Mouse (Mus musculus) monocyte, adult 2 months (primary cell): ENCODE measurements around the gene Dlst.
"Not testable (repeated sequence)": the region's sequence is repeated elsewhere in the genome, so short reads cannot be mapped to it uniquely, and the experiment has no call there.

Source experiments
- DNase-seq, 2 experiments: peaks; one replicate each; pipeline ENCODE4 v3.0.0; 2022; ENCODE audit warnings: low spot score in 2 of 2, low read depth in 1 of 2

Dlst gene

DNA sequence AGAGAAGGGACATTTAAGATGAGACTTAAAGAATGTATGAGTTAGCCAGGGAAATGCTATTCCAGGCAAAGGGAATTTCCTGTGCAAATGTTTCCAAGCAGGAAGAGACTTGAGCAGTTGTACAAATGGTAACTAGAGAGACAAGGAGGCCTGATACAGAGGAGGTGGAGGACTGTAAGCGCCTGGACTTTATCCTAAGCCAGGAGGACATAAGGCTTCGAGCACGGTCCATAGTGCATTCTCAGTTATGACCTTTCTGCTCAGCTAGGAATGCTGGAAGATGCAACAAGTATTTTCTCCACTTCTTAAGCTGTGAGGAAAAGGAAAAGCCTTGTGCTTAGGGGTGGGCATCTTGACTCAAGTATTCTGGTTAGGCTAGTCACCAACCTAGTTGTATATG, 2.7 kb downstream of the Dlst start:
- DNase-seq: no peak

DNA sequence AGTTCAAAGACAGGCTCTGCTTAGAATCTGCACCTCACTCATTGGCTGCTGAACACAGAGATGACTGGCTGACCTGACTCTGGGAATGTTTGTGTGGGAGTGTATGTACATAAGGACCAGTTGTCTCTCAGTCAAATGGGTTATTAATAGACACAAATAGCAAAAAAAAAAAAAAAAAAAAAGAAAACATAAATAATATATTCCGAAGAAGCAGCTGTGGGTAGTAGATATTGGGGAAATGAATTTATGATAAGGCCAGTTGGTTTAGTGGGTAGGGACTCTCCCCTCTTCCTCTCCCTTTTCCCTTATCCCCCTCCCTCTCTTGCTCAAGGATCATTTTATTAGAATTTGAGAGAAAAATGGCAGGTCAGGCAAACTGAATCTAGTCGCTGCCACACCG, 3.3 kb downstream of the Dlst start:
- DNase-seq: no peak

DNA sequence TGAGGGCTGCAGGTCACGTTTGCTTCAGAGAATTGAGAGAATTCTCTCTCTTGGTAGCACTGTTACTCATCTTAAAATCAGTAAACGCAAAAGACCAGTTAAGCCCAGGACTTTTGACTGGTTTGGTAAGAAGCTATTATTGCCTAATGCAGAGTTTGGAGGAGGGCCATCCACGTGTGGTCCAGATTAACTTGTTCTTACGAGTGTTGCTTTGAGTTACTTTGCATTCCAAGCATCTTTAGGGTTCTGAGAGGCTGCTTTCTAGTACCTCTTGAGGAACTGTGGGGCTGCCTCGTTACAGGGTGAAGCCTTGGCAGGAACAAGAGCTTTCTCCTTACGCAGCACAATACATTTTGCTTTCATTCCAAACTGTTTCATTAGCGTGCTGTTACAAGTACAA, 5.0 kb downstream of the Dlst start:
- no peak for DNase-seq

GRCm38 (mm10) chr12:85121806-85122459, 11.3 kb downstream of the Dlst start:
- DNase-seq: no peak

DNA sequence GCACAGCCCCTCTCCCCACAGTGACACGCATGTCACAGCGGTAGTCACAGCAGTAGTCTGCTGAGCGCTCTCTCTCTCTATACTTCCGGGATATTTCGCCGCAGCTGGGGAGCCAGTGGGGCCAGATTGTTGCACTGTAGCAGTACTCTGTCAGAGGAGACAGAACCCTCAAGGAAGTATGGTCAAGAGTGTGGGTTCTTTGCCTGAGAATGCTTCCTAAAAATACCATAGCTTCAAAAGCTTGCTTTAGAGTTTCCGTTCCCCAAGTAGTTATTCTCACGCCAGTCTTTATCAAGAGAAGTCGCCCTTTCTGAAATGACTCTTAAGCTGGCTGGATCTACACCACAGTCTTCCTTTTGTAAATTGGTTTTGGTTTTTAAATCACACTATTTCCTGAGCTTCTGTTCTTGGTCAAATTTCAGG, 12.5 kb downstream of the Dlst start:
- DNase-seq: no peak

- DNase-seq: peak in 1 of 2 experiments; percentile 30
These were observed 13.0 kb downstream of the Dlst start for GRCm38 (mm10) chr12:85123645-85124044.

GRCm38 (mm10) chr12:85124751-85125150, 14.1 kb downstream of the Dlst start:
- no peak for DNase-seq

GRCm38 (mm10) chr12:85126986-85127603, 16.5 kb downstream of the Dlst start:
- DNase-seq: no peak

DNA sequence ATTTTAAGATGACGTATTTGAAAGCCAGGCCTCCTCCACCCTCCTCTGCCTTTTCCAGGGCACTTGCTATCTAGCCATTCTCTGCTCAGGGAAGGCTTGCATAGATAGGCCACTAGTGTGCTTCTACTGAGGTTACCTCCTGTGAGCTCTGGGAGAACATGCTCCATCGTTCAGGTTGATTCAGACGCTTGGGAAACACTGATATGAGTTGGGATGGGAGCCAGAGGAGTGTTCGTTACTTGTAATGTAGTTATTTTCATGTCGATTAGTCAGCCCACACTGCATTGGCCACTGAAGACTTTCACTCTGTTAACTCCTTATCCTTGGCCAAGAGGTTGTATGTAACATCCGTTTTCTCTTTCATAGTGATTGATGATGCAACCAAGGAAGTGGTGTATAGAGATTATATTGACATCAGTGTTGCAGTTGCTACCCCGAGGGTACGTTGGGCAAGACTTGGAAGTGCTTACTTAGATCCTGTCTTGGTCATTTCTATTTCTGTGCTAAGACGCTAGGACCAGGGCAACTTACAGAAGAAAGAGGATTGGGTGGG, 18.9 kb downstream of the Dlst start:
- DNase-seq: peak in 1 of 2 experiments; percentile 44

DNA sequence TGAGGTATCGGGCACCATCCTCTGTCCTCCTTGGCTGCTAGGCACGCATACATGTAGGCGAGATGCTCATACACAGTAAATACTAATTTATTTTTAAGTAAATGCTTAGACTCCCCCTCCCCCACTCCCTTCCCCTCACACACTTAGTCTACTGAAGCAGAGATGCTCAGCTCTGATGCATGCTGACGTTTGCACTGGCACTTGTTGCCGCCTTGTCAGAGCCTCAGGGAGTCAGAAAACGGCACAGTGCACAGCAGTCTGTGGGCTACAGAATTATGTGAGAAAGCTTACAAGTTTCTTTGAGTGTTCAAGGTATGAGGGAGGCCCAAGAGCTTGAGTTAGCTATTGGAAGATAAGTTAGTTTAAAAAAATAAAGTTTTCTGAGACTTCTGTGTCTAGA, 20.7 kb downstream of the Dlst start:
- DNase-seq: no peak

DNA sequence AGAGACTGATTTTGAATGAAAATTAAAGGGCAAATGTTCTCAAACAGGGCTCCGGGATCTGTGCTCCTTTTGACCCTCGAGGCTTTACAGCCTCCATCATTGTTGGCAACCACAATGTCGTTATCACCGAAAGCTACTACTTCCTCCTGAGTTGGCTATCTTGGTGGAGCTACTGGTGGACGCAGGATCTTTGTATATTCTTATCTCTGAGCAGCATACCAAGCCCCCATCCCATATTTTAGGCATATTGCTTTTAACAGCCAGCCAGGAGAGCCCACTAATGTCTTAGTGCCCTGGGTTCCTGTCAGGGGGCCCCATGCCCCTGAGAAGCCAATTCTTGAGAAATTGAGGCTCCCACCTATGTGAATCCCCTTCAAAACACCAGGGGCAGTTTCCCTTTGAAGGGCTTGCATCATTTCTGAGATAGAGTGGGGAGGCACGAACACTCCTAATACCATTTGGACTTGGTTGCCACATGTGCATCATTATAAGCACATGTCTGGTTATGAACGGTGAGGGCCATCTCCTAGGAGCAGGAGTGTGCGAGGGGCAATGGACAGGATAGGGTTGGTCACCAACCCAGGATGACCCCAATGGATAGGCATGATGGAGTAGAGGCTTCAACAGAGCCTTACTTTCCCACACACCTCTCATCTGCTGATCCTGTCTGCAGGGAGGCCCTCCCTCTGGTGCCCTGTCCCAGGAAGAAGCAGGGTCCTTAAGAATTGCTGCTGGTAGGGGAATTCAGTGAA, 23.6 kb downstream of the Dlst start:
- DNase-seq: no peak

GRCm38 (mm10) chr12:85135513-85136470, 25.2 kb downstream of the Dlst start:
- no peak for DNase-seq

GRCm38 (mm10) chr12:85136627-85137026, 26.0 kb downstream of the Dlst start:
- DNase-seq: no peak

DNA sequence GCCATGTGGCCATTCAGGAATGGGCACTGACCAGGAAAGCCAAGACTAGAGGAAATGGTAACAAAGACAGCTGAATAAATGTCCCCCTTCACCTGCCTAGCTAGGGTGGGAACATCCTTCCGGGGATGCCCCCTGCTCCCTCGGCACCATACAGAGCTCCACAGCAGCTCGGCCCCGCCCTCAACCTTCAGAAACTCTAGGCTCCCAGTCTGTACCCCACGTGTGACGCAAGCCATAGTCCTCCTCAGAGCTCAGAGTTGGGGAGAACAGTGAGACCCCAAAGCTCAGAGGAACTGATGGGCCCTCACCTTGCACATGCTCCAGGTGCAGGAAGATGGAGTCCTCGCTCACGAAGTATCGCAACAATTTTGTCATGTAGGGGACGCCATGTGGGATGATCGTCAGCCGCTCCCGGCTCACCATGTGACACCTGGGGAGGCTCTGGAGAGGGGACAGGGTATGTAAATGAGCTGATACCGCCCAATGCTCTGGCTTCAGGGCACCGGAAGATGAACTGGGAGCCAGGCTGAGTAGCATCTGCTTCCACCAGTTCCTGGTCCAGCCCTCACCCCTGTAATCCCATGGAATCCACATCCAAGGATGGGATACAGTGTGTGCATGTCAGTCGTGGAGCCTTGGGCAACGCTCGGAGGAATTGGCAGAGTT, 29.5 kb downstream of the Dlst start:
- no peak for DNase-seq

GRCm38 (mm10) chr12:85141096-85141495, 30.5 kb downstream of the Dlst start:
- no peak for DNase-seq

DNA sequence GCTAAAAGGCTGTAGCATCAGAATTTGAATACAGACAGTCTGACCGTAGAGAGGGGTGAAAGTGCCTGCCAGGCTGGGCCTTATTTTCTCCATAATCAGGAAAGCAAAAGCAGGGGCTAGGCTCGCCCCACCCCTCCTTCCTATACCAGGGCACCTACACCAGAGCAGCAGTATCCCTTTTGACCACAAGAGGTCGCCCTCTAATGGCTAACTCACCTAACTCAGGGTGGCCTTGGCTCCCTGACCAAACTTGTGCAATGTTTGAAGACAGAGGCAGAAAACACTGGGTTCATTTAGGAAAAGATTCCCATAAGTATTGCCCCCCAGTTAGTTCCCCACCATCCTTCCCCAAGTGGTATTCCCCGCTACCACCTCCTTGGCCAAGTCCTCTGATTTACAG, 32.2 kb downstream of the Dlst start:
- peak; percentile 35 to 68 for DNase-seq

DNA sequence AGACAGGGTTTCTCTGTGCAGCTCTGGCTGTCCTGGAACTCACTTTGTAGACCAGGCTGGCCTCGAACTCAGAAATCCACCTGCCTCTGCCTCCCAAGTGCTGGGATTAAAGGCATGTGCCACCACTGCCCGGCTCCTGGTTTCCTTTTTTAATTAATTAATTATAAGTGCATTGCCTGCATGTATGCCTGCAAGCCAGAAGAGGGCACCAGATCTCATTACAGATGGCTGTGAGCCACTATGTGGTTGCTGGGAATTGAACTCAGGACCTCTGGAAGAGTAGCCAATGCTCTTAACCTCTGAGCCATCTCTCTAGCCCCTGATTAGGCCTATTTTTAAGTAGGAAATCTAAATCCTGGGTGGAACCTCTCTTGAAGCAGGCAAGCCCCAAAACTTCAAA, 33.6 kb downstream of the Dlst start:
- not testable (repeated sequence) for DNase-seq

DNA sequence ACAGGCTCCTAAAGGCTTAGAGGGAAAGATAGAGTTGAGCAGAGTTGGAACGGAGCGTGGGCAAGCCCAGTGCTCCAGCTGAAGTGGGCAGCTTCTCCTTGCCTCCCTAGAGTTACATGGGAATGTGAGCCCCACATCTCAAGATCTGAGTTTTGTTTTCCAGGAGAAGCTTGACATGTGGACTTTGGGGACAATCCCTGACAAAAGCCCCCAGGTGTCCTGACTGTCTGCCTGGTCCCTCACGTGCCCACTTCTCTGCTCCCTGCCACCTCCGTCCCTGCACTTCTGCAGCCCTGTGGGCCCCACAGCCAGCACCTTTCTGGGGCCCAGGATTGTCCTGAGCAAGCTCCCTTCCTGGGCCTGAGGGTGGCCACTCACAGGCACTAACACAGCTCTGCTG, 34.2 kb downstream of the Dlst start:
- no peak for DNase-seq

GRCm38 (mm10) chr12:85145630-85146029, 35.0 kb downstream of the Dlst start:
- no peak for DNase-seq

DNA sequence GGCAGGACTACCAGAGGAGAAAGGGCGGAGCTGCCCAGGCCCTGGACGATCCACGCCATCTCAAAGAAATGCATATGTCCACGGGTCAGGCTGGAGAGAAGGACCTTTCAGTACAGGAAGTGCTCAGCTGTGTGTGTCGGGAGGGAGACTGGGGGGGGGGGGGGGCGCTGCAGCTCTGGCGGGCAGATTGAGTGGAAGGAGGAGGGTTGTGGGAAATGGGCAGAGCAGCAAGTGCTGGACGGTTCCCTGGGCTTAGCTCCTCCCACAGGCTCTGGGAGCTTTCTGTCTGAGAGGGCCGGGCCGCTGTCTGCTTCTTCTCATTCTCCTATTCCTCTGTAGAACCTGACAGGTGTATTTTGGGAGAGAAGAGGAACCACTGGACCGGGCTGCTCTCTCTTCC, 35.7 kb downstream of the Dlst start:
- DNase-seq: no peak
